Mouse (Mus musculus) left cerebral cortex, postnatal 14 days (tissue): ENCODE data around the gene Anxa5. TPM values are rescaled to one million over a fixed set of nuclear protein-coding genes. Genes with fewer than 3 reads are reported as not detected.

Experiments used
- DNase-seq, 2 experiments: peaks; one replicate each; pipeline ENCODE4 v3.0.0; 2021 to 2022; ENCODE audit warnings: low spot score in 2 of 2, mixed read lengths in 1 of 2
- intact Hi-C: fragments of 180-260 bp; cut with DNase I; formaldehyde crosslinking; loops from one replicate; pipeline ENCODE4 v1.15.1; 2025
- total RNA-seq, 2 experiments: library from RNA; stranded (reverse); gene quantifications; 2 replicates each; pipeline ENCODE4 v1.2.3; 2021

Gene Anxa5
- total RNA-seq, 2 experiments from 2014 or later: 47.2 to 48.7 TPM

- intact Hi-C loops: no loop called here
- DNase-seq: no peak
Observed at GRCm38 (mm10) chr3:36492716-36493391, 17.2 kb upstream of the Anxa5 start.

GRCm38 (mm10) chr3:36491535-36491934 is 15.8 kb upstream of the Anxa5 start:
- intact Hi-C loops: no loop called here
- no peak for DNase-seq

DNA sequence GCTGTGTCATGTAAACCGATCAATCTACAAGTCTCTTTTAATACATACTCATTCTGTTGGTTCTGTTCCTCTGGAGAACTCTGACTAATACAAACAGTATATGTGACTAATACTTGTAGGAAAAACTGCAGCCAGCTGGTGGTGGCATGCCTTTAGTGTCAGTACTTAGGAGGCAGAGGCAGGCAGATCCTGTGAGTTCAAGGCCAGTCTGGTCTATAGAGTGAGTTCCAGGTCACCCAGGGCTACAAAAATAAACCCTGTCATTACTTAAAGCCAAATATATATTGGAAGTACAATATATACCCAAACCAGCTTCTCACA is 13.9 kb upstream of the Anxa5 start:
- no peak for DNase-seq
- intact Hi-C loops: no loop called here

- no peak for DNase-seq
- intact Hi-C loops: no loop called here
Observed at GRCm38 (mm10) chr3:36488899-36489589, 13.3 kb upstream of the Anxa5 start.

- no peak for DNase-seq
- intact Hi-C loops: no loop called here
Observed at GRCm38 (mm10) chr3:36488367-36488766, 12.7 kb upstream of the Anxa5 start.

- intact Hi-C loops: no loop called here
- DNase-seq: no peak
Observed at GRCm38 (mm10) chr3:36486881-36487280, 11.2 kb upstream of the Anxa5 start.

DNA sequence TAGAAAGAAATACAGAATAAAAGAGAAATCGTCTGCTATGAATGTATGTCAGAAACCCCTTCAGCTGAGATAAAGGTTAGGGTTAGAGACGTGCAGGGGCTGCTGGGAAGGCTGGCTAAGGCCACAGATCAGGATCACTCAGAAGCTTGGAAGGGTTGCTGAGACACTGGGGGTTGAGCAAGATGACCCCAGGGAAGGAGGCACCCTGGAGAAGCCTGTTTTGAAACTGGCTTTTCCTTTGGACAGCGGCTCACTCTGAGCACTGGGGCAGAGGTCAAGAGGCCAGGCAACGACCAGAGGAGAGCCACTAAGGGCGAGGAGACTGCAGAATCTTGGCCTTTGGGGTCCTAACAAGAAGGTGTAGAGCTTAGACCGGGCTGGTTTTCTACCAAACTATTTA is 10.5 kb upstream of the Anxa5 start:
- intact Hi-C loops: no loop called here
- DNase-seq: no peak

- intact Hi-C loops: no loop called here
- DNase-seq: no peak
Observed at GRCm38 (mm10) chr3:36484292-36484691, 8.6 kb upstream of the Anxa5 start.

GRCm38 (mm10) chr3:36482940-36483339 is 7.2 kb upstream of the Anxa5 start:
- intact Hi-C loops: no loop called here
- DNase-seq: no peak

GRCm38 (mm10) chr3:36481776-36482193 is 6.1 kb upstream of the Anxa5 start:
- intact Hi-C loops: no loop called here
- peak in 1 of 2 experiments; percentile 25 for DNase-seq

GRCm38 (mm10) chr3:36480486-36480885 is 4.8 kb upstream of the Anxa5 start:
- no peak for DNase-seq

GRCm38 (mm10) chr3:36478776-36479175 is 3.1 kb upstream of the Anxa5 start:
- intact Hi-C loops: no loop called here
- peak in 1 of 2 experiments; percentile 30 for DNase-seq

More at GRCm38 (mm10) chr3:36480486-36480885, 4.8 kb upstream of the Anxa5 start:
- intact Hi-C loops: no loop called here

GRCm38 (mm10) chr3:36476261-36477155 is 814 bp upstream of the Anxa5 start:
- DNase-seq: no peak
- intact Hi-C loops: no loop called here

DNA sequence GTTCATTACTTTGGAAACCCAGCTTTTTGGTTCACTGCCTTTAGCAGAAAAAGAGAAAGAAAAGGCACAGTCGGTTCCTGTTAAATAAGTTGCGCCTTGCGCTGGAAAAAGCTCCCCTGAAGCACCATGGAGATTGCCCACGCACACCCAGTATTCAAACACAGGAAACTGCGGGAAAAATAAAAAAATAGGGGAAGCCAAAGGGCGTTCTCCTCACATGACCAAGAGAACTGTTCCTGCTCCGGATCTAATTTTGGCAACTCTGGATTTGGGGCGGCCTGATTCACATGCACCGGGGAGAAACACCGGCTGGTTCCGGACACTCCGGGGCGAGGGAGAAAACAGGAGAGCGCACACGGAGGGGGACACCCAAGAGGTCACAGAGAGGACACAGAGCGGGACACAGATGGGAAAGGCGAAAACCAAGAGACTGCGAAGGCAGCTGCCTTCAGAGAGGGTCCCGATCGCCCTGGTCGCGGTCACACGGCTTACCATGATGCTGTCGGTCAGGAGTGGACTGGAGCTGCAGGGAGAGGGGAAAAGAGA is 683 bp downstream of the Anxa5 start:
- intact Hi-C loops: no loop called here

GRCm38 (mm10) chr3:36474421-36474820 is 1.3 kb downstream of the Anxa5 start:
- no peak for DNase-seq
- intact Hi-C loops: no loop called here

More for the DNA sequence above, 683 bp downstream of the Anxa5 start:
- DNase-seq: peak; percentile 53 to 62

- intact Hi-C loops: no loop called here
Observed at GRCm38 (mm10) chr3:36473222-36473621, 2.5 kb downstream of the Anxa5 start.

DNA sequence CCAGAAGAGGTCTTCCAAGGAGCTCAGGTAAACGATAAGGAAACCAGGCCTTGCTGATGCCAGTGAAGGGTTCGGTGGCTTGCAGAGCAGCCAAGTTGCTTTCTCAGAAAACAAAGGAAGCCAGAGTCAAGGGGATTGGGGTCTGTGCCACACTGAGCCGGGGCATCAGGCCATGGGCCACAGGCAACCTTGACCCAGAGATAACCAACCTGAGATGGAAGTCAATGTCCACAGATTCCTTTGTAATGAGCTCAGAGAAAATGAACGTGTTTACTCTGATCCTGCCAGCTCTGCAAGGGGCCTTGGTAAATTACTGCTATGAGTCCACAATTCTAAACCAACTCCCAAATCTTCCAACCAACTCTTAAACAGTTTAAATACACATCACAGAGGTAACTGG is 3.8 kb downstream of the Anxa5 start:
- DNase-seq: no peak
- intact Hi-C loops: no loop called here

More at GRCm38 (mm10) chr3:36473222-36473621, 2.5 kb downstream of the Anxa5 start:
- DNase-seq: no peak

GRCm38 (mm10) chr3:36468871-36469270 is 6.8 kb downstream of the Anxa5 start:
- no peak for DNase-seq
- intact Hi-C loops: no loop called here

- intact Hi-C loops: no loop called here
- no peak for DNase-seq
Observed at GRCm38 (mm10) chr3:36467632-36468031, 8.1 kb downstream of the Anxa5 start.

- DNase-seq: no peak
- intact Hi-C loops: no loop called here
Observed at GRCm38 (mm10) chr3:36465538-36465937, 10.2 kb downstream of the Anxa5 start.
